Mouse (Mus musculus) heart, adult 18-20 months (tissue): Measurements from ENCODE around the gene Wwc2. TPM values are rescaled to one million over a fixed set of nuclear protein-coding genes. Genes with fewer than 3 reads are reported as not detected.
"Not testable (repeated sequence)": the region's sequence is repeated elsewhere in the genome, so short reads cannot be mapped to it uniquely, and the experiment has no call there.

ENCODE experiments used
- DNase-seq, 2 experiments: peaks; one replicate each; pipeline ENCODE4 v3.0.0; 2021 to 2022; ENCODE audit warnings: mixed read lengths in 1 of 2
- total RNA-seq, 2 experiments: library from RNA; stranded (reverse); gene quantifications; 2 replicates each; pipeline ENCODE4 v1.2.3; 2021

Wwc2 gene
- total RNA-seq, 2 experiments from 2014 or later, result 24.6 to 24.7 TPM

DNA sequence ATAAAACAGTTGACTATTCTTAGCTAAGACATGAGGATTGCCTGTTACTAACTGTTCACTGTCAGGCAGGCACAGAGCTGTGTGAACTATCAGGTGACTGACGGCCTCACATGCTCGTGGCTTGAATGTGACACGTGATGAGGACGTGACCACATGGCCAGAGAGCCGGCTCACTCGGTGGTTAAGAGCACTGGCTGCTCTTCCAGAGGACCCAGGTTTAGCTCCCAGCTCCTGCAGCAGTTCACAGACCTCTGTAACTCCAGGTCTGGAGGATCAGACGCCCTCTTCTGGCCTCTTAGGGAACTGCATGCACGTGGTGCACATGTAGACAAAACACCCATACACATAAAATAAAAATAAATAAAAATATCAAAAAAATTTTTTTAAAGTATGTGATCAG, 140.9 kb downstream of the Wwc2 start:
- no peak for DNase-seq

- DNase-seq, result no peak
These were observed 142.8 kb downstream of the Wwc2 start for GRCm38 (mm10) chr8:47847931-47848330.

GRCm38 (mm10) chr8:47847161-47847560, 143.6 kb downstream of the Wwc2 start:
- no peak for DNase-seq

DNA sequence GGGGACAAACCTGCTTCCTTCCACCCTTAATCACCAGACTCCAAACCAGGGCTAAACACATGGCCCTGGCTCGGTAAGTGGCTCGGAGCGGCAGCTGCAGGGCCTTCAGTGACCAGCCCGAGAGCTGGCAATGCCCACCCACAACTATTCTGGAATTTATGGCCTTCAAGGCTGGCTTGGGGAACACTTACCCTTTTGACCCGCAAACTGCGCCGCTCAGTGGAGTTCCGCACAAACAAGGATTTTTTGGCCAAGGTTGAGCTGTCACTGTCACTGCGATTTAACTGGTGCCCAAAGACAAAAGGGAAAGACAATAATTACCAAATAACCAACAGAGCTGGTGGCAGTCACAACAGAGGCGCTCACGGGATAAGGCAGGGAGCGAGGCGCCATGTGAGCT, 144.8 kb downstream of the Wwc2 start:
- DNase-seq, result no peak

DNA sequence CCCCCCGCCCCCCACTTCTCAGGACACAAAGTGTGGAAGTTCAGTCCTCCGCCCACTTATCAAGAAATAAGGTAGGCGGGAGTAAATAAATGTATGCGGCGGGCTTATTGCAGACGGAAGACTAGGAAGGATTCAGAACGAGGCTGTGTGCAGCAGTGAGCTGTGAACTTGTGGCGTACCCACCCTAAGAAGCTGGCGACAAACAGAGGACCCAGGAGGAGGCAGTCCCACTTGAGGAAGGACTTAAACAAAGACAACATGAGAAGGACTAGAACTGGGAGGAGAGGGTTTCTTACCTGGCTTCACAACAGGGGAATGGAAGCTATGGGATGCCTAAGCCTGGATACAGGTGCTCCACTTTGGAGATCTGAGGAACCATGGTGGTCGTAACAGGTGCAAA, 147.1 kb downstream of the Wwc2 start:
- DNase-seq, result no peak

- DNase-seq, result no peak
These were observed 147.7 kb downstream of the Wwc2 start for GRCm38 (mm10) chr8:47843063-47843462.

DNA sequence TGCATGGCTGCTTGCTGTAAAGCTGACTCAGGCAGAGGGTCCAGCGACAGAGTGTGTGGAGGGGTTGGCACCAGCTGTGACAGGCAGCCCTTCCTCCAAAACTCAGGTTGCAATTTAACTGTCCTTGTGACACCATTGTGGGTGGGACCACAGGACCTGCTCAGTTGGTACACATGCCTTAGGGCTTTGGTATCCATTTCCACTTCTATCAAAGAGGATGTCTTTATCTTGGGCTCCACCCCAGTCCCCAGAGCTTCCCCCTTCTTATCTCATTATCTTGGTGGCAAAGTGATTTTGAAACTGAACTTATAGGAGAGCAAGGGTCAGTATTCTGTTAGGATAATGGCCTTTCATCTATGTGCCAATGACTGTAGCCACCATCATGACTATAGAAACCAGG, 156.8 kb downstream of the Wwc2 start:
- no peak for DNase-seq

DNA sequence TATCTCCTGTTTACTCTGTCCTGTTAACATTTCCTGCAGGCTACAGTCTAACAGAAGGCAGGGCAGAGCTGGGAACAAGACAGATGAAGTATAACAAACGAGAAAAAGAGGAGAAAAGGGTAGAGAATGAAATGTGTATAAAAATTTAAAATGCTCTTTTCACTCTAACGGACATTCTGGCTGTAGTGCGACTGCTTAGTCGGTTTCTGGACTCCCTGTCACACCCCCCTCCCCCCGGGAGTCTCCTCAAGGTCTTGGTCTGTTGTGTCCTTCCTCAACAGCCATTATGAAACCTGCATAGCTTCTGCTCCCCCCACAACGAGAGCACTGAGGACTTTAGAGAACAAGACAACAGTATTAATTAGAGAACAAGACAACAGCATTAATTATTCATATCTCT, 158.1 kb downstream of the Wwc2 start:
- DNase-seq, result no peak

- DNase-seq, result no peak
These were observed 163.8 kb downstream of the Wwc2 start for GRCm38 (mm10) chr8:47826911-47827310.

- DNase-seq, result no peak
These were observed 165.1 kb downstream of the Wwc2 start for GRCm38 (mm10) chr8:47825596-47825995.

DNA sequence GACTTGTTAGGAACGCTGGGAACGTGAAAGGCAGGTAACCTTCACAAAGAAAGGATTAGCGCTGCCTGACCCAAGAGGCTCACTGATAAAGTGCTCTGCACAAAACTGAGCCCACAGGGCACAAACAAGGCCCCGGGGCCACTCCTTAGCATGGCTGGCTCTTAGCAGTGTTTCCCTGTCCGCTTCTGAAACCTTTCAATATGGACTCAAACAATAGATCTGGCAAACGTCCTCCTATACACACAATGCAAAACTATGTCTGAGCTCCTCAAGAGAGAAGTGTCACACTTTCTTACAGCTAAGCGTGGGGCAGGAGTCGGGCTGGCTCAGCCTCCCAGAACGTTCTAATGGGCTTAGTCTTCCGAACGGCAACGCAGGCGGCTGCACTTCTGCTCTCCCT, 166.5 kb downstream of the Wwc2 start, which contains the start of gene Cldn22:
TSS of gene Cldn22 (plus strand) at position 301 of the 400 bp plus-strand sequence.
- DNase-seq, result no peak

- DNase-seq, result peak in 1 of 2 experiments; percentile 25
These were observed 166.9 kb downstream of the Wwc2 start for GRCm38 (mm10) chr8:47823777-47824176.

- not testable (repeated sequence) for DNase-seq
These were observed 168.2 kb downstream of the Wwc2 start for GRCm38 (mm10) chr8:47822541-47822940.

DNA sequence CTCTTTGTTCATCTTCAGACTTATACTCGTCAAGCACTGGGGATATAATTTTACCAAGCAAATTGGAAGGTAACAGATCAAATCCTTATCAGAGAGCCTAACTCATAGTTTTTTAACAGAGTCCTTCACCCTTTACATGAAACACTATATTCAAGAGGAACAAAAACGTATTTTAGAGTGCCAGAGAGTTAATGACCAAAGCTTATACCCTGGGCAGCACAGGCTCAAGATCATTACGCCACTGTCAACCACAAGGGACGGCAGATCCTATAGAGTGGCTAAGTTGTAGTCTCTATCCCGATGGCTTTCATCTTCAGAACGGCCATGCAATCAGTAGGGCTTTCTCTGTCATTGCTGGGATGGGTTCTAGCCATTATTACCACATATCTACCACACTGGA, 168.9 kb downstream of the Wwc2 start, which contains the start of gene Cldn24:
TSS of gene Cldn24 (plus strand) at position 301 of the 400 bp plus-strand sequence.
- no peak for DNase-seq

- DNase-seq, result no peak
These were observed 169.6 kb downstream of the Wwc2 start for GRCm38 (mm10) chr8:47820914-47821772.

- DNase-seq, result no peak
These were observed 171.7 kb downstream of the Wwc2 start for GRCm38 (mm10) chr8:47819034-47819433.

- DNase-seq, result no peak
These were observed 179.5 kb downstream of the Wwc2 start for GRCm38 (mm10) chr8:47811221-47811620.

- no peak for DNase-seq
These were observed 180.1 kb downstream of the Wwc2 start for GRCm38 (mm10) chr8:47810666-47811015.

- DNase-seq, result no peak
These were observed 180.6 kb downstream of the Wwc2 start for GRCm38 (mm10) chr8:47809970-47810665.

- DNase-seq, result no peak
These were observed 186.5 kb downstream of the Wwc2 start for GRCm38 (mm10) chr8:47804262-47804661.

- no peak for DNase-seq
These were observed 188.4 kb downstream of the Wwc2 start for GRCm38 (mm10) chr8:47802349-47802748.

DNA sequence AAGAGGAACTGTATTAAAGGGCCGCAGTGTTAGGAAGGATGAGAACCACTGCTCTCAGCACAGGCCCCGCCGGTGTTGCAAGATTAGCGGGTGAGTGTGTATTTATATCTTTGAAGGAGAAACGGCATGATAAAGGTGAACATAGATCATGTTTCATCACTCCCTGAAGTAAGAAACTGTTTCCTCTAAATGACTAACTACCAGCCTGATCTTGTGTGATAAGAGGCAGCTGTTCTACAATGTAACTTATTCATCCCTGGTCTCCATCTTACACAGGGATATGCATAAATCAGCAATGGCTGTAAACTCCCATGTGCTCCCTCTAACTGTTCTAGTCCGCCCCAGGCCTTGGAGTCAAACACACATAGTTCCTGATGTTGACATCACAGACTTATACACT, 191.3 kb downstream of the Wwc2 start:
- no peak for DNase-seq

DNA sequence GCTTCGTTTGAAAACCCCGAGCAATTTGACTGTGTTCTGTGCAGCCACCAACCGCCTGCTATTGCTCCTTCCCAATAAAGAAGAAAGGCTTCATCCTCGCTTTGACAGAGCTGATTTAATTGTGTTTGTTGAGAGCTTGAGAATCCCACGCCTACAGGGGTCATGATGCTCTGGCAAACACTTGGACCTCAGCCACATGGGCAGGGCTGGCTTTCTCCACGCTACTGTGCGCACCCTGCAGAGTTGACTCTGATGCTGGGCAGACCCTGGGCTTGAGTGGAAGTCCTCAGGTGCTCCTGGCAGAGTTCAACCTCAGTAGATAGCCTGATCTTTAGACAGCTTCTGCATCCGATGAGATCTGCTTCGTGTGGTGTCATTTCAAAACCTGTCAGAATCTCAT, 198.7 kb downstream of the Wwc2 start:
- no peak for DNase-seq

DNA sequence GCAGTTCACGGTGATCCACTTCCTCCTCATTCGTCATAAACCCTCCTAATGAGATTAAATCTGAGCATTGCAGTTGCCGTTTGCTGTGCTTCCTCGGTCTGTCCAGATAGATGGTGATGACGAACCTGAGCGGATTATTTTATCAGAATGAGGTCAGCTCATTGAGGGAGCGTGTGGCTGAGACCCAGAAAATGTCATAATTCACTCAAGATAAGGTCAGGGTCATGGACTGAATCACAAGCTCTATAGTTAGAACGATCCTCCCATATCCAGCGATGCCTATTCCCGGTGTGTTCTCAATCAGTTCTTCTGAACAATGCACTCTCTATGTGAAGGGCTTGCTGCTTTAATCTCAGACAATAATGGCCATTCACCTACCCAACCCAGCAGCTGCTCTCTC, 203.0 kb downstream of the Wwc2 start:
- peak; percentile 61 to 62 for DNase-seq
